Mouse (Mus musculus): ENCODE data around the gene Btbd1.

The Btbd1 gene

GRCm38 (mm10) chr7:81829379-81829894 lies at the start of gene Btbd1:
Gene Btbd1, minus strand, starts transcription at chr7:81829431.
- peak; percentile 83 for DNase-seq (ENCODE audit: low read depth, low spot score)

GRCm38 (mm10) chr7:81875372-81875771 lies 46.1 kb upstream of the Btbd1 start:
- no peak for DNase-seq (ENCODE audit: low read depth, low spot score)

DNA sequence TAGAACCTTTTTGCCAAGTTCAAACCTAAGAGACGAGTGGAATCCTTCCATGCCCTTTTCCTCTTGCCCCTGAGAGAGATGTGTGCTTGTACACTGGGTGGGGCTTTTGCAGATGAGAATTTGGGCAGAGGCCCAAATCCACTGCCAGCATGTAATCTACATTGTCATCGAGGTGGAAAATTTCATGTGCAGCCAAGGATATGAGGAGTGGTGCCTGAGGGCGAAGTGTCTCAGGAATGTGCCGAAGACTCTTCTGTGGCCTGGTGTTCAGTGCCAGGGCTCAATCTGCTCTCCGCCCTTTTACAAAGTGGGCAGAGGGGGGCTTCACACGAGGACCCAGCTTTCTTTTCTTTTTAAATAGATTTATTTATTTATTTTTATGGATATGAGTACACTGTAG lies 45.4 kb upstream of the Btbd1 start:
- DNase-seq (ENCODE audit: low read depth, low spot score): no peak

DNA sequence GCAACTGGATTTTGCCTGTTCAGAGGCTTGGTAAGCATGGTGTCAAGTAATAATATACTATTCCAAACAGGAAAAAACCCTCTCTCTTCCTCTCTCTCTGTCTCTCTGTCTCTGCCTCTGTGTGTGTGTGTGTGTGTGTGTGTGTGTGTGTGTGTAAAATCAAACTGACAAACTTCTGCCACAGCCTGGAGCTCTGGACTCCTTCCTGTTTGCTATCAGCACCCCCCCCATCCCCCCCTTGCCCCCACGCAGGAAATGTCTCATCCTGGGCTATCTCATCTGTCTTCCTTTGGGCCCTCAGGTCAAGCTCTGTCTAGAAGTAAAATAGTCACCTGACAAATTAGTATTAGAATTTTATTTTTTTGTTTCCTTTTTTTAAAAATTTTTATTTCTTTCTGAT lies 44.6 kb upstream of the Btbd1 start:
- no peak for DNase-seq (ENCODE audit: low read depth, low spot score)

GRCm38 (mm10) chr7:81872493-81873013 lies 43.3 kb upstream of the Btbd1 start:
- DNase-seq (ENCODE audit: low read depth, low spot score): no peak

GRCm38 (mm10) chr7:81868158-81868557 lies 38.9 kb upstream of the Btbd1 start:
- DNase-seq (ENCODE audit: low read depth, low spot score): peak; percentile 79

GRCm38 (mm10) chr7:81867231-81867930 lies 38.1 kb upstream of the Btbd1 start:
- no peak for DNase-seq (ENCODE audit: low read depth, low spot score)

GRCm38 (mm10) chr7:81865937-81866336 lies 36.7 kb upstream of the Btbd1 start:
- no peak for DNase-seq (ENCODE audit: low read depth, low spot score)

DNA sequence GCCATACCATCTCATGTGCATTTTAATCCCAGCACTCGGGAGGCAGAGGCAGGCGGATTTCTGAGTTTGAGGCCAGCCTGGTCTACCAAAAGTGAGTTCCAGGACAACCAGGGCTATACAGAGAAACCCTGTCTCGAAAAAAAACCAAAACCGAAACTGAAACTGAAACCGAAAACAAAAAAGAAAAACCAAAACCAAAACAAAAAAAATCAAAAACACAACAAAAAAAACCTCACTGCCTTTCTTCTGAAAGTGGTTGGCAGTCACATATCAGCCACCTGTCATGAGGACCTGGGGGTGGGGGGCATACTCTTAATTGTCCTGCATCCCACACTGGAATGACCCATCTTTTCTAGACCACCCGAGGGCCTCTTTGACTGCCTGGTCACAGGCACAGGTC lies 35.3 kb upstream of the Btbd1 start:
- DNase-seq (ENCODE audit: low read depth, low spot score): no peak

- peak; percentile 60 for DNase-seq (ENCODE audit: low read depth, low spot score)
Observed at GRCm38 (mm10) chr7:81862587-81863583, 33.7 kb upstream of the Btbd1 start.

- no peak for DNase-seq (ENCODE audit: low read depth, low spot score)
Observed at GRCm38 (mm10) chr7:81861921-81862320, 32.7 kb upstream of the Btbd1 start.

DNA sequence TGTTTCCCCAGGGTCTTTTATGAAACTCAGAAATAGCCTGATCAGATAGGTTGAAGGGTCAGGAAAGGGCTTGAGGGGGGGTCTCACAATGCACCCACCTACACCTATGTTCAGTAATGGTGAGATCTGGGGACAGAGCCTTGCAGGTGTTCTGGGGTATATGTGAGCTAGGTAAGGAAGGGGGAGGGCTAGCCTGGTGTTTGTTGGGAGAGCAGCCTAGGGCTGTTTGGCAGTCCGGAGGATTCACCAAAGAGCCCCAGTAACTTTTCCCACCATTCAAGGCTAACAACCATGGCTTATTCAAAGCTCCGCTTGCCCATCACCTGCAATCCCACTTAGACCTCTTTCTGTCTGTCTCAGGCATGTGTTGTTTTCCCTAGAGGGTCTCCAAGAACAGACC lies 32.2 kb upstream of the Btbd1 start:
- no peak for DNase-seq (ENCODE audit: low read depth, low spot score)

GRCm38 (mm10) chr7:81860996-81861395 lies 31.8 kb upstream of the Btbd1 start:
- peak; percentile 35 for DNase-seq (ENCODE audit: low read depth, low spot score)

DNA sequence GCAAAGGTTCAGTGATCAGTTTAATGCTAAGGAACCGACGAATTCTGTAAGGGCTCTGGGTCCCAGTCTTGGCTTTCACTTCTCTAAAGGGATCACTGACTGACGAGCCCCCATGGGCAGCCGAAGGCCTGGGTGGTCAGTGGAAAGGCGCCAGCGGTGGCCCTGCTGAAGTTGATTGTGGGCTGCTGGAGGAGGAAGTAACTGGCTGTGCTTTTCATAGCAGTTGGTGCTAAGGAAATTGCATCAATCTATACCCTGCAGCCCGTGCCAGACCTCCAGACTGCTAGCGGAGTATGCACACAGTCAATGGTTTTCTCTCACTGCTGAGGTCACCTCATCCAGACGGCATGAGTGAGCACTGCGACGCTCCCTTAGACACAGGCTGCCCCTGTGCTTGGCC lies 30.8 kb upstream of the Btbd1 start:
- no peak for DNase-seq (ENCODE audit: low read depth, low spot score)

DNA sequence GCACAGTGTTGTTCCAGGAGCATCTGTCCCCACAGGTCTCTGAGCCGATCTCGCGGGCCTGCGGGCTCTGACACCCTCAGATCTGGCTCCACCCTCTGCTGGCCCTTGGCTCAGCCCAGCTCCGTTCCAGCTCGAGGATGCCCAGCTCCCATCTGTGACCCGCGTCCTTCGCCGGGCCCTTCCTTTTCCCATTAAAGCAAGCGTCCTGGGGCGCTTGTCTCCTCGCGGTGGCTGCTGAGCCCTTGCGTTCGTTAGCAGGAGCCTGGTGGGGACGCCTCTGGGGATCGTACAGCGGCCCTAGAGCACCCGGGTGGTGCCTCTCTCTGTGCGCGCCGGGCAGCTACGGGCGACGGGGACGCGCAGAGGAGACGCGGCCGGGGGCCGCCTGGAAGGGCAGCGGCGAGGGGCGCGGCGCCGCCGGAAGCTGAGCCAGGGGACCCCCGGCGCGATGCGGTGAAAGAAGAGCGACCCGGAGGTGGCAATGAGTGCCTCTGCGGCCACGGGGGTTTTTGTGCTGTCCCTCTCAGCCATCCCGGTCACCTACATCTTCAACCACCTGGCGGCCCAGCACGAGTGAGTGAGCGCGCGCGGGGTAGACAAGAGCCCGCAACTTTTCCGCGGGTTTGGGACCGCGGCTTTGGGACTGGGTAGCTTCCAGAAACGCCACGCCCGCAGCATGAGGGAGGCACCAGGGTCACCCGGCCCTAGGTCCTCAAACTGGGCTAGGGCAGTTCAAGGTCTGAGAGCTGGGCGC lies 29.9 kb upstream of the Btbd1 start, which contains the start of gene Tm6sf1:
Gene Tm6sf1 (plus strand): TSS at position 34 of the 754 bp plus-strand sequence.
- no peak for DNase-seq (ENCODE audit: low read depth, low spot score)

- no peak for DNase-seq (ENCODE audit: low read depth, low spot score)
Observed at GRCm38 (mm10) chr7:81858236-81858635, 29.0 kb upstream of the Btbd1 start.

- peak; percentile 36 for DNase-seq (ENCODE audit: low read depth, low spot score)
Observed at GRCm38 (mm10) chr7:81856221-81856620, 27.0 kb upstream of the Btbd1 start.

DNA sequence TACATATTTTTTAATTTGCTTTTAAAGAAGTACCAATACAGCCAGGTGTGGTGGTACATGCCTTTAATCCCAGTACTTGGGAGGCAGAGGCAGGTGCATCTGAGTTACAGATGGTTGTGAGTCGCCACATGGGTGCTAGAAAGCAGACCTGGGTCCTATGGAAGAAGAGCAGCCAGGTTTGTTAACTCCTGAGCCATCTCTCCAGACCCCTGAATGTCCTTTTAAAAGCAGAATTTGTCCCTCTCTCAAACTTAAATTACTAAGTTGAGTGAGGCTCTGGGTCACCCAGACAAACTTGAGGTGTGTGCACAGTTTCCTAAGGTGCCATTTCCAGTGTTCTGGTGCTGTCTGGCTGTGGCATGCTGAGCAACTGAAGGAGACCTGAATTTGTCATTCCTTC lies 26.5 kb upstream of the Btbd1 start, which contains the start of gene Gm10160:
Gene Gm10160 (minus strand): TSS at position 101 of the 400 bp plus-strand sequence.
- no peak for DNase-seq (ENCODE audit: low read depth, low spot score)

DNA sequence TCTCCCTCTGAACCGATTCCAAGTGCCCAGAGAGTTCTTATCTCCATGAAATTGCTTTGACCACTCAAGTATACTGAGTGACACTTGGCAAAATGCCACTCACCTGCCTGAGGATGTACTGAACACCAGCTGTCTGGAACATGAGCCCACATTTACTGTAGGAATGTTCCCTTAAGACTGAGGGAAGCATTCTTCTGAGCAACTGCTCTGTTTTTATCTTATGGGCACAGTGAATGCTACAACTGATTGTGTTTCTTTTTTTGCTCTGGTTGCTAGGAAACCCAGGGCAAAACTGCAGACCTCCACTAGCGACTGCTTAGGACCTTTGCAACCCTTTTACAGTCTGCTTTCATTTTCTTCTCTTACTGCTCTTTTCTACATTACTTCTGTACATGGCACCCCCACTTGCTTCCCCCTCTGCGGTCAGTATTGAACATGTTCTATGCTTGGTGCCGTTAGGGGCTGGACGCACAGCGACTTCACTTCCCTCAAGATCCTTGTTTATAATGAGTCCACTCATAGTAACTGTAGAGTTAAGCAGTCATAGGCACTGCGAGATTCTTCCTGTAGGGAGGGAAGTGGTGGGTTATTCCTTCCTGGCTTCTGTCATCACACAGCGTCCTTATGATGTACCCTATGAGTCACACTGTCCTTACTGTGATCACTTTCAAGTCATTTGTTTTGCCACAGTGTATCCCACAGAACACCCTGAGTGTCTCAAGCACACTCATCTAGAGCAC lies 25.5 kb upstream of the Btbd1 start:
- no peak for DNase-seq (ENCODE audit: low read depth, low spot score)

DNA sequence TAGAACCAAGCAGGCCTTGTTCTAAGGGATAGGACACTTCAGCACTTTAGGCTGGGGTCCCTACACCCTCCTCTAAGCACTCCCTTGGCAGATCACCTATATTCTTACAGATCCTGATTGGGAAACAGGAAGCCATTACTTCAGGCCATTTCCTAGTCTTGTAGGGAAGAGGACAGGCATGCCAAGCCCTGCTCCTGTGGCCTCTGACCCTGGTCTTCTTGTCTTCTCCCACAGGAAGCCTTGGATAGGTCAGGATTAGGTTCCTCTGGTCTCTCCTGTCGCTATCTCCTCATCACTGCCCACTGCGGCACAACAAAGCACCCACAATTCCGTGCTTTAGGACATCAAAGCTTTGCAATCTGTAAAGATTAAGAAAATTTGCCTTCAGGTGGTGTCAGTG lies 22.5 kb upstream of the Btbd1 start:
- no peak for DNase-seq (ENCODE audit: low read depth, low spot score)

- DNase-seq (ENCODE audit: low read depth, low spot score): no peak
Observed at GRCm38 (mm10) chr7:81850171-81850570, 20.9 kb upstream of the Btbd1 start.
